Mouse (Mus musculus) c-Kit-negative CD71-positive TER-119-positive erythroid progenitor cells, embryonic 14.5 days (primary cell): ENCODE measurements around the gene Dyrk3.
"Not testable (repeated sequence)": the region's sequence is repeated elsewhere in the genome, so short reads cannot be mapped to it uniquely, and the experiment has no call there.

Experiments
- DNase-seq: peaks from one replicate; pipeline ENCODE4 v3.0.0-alpha.2; 2013; ENCODE audit warnings: low read depth, low spot score

Dyrk3 gene

DNA sequence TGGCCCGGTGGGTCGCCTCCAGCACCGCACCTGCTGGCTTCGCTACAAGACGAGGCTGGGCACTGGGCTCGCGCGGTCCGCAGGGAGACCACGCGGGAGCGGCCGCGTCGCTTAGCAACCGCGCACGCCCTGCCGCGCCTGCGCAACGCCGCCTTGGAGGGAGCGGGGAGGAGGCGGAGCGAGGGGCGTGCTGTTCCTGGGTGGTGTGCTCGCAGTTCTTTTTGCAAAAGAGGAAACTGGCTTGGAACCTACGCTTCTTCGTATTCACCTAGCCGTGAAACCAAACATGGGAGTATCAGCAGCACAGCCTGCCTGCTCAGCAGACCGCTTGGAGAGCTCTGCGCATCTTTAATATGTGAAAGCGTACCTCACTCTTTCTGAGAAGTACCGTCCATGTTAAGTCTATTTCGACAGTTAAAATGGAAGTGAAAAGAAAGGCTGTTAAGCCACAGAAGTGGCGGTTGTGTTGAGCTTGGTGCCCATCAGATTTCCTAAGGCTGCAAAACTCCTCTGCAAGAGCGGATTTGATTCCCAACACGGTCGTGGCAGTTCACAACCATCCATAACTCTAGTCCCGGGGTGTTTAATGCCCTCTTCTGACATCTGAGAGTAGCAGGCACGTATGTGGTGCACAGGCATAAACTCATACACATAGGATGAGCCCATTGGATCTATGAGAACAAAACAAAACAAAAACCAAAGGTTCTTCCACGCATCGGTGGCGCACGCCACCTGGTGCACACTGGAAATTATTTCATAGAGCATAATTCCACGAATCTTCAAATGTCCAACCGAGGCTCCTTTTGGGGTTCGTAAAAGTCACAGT, at the start of gene Dyrk3:
Dyrk3 (minus strand) TSS at position 150 of the 826 bp plus-strand sequence.
- DNase-seq, result peak; percentile 88

DNA sequence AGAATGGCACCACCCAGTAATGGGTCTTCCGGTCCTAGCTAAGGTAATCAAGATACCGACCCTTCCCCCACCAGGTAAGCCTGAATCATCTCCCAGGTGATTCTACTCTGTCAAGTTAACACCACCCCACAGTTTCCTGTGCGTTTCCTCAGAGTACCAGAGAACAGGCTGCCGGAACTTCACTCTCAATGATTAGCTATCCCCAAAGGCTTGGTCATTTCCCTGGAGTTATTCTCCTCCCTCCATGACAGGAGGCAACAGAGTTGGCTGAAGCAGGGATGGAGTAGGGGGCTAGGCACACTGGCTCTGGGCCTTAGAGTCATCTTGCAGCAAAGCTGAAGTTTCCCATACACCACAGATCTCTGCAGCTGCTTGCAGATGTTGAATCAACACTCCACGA, 49.7 kb upstream of the Dyrk3 start:
- no peak for DNase-seq

DNA sequence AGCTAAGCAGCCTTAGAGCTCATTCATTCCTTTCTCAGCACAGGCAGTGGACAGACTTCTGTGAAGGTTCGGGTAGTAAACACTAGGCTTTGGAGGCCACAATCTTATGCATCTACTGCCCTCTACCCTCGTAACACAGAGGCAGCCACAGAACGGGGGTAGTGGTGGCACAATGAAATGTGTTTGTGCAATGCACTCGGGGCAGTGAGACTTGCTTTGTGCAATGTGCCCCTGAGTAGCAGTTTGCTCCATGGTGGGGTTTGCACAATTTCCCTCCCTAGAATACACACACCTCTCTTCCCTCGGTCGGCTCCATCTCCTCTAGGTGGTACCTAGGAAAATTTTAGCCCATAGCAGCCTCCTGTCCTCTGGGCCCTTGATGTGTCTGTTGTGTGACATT, 48.9 kb upstream of the Dyrk3 start:
- DNase-seq, result no peak

DNA sequence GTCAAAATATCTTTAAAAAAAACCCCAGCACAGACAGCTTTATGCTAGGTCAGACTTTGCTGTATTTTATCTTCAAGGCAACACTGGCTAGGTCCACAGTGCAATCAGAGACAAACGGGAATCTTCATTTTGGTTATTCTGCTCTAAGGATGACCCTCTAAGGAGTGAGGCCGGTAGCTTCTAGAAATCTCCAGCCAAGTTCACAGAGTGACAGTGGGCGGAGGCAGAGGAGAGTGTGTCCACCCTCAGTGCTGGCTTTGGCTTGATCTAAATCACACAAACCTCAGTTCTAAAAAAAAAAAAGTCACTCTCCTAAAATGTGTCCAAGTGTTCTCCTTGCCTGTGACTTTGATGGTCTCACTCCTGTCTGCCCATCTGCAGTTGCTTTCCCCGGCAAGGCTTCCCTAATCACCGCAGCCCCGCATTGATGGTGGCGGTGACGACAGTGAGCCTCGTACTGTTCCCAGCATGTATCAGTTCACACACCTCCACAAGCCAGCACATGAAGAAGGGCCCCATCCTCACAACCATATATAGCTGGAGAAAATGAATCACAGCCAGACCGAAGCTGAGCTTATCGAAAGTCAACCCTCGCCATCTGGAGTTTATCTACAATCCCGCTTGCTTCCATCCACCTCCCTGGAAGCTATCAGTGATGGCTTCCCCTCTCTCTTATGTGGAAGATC, 47.8 kb upstream of the Dyrk3 start:
- DNase-seq, result no peak

DNA sequence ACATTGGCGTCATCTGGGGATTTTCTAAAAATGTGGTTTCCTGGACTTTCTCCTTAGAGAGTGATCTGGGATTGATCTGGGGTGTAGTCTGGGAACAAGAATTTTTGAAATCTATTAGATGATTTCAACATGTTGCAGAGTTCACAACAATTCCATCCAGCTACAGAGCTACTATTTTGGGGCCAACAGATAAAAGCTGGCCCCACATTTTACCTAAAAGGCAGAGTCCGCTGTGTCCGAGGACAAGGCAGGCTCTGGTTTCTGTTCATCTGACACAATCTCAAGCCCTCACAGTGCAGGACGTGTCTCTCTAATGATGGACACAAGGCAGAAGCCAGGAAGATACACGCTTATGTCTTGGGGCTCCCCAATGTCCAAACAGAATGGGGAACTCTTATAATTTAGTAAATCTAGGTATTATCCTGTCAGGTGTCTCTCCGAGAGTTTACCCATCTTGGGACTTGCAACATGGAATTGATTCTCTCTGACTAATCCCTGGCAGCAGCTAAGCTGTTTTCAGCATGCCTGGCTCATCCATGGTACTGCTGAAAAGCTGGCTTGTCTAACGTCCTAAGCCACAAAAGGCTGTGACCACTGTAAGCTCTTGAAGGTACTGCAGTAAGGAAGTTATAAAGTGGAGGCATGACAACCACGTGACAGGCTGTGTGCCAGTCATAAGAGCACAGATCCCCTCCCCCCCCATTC, 47.0 kb upstream of the Dyrk3 start:
- no peak for DNase-seq

DNA sequence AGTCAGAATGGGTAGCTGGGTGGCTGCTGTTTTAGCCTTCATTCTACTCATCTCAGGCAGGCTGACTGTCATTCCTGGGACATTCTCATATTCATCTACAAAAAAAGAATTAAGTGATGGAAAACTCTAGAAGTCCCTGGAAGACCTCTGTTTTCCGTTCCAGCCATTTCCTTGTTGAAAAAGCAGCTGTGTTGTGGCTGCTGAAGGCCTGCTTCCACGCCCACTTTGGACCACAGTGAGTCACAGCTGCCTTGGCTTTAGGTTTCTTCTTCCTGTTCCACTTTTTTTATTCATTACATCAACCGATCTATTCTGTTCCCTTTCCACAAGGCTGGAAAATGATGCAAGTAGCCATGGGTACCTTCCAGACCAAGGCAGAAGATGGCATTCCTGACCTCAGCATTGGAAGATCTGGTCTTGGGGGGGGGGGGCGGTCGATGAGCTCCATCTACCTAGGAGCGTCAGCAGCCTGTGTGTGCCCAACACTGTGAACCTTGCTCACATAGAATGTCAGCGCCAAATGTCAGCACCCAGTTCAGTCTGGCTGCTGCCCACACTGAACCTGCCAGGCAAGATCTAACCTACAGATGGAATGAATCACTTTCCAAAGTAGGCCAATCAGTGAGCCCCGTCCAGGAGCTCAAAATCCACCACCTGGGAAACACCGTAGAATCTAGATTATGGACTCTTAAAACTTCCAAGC, 46.3 kb upstream of the Dyrk3 start:
- DNase-seq, result no peak

DNA sequence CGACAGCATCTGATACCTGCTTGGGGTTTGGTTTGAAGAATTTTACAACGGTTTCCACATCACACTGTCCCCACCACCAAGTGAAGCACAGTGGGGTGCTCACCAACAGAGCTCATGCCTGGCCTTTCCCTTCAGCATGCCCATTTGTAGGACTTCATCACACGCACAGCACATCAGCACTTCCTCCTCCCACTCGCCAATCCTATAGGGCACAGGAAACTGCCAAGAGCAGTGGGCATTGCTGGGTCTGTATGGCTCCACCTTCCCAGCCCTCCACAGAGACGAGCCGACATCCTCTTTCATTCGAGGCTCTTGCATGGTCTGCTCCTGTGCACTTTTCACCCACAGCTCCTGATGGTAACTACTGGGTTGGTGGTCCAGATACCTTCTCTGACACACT, 45.1 kb upstream of the Dyrk3 start:
- no peak for DNase-seq

DNA sequence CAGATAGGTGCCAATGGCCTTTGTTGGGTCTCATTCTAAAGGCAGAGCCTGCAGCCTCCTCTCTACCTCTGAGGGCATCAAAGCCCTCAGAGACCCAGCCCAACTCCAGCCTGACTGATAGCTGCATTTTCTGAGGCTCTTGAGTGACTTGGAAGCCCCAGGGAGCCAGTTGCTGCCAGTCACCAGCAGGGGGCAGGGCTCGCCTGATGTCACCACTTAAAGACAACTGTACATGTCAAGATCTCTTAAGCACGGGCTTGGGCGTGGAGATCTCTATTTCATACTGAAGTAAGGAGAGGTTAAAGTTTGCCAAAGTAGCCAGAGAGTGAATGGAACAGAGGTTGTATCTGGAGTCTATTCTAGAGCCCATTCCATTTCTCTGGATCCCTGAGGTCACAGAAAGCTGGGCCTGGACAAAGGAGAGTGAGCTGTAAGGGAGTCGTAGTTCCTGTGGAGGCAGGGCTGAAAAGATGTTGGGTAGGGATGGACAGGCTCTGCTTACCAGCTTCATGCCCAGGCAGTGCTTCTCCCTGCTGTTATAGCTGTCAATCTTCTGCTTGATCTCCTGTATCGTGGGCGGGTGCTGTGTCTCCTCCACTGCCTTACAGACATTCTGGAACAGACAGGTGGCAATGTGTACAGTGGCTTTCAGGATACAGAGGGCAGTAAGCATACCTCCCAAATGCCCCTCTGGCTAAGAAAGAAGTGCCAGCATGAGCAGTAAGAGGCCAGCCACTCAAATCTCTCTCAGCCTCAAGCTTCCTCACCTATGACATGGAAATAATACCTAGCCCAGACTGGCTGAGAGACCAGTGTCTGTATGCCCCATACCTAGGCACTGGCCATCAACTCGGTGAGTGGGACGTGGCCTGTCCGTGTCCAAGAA, 43.7 kb upstream of the Dyrk3 start:
- peak; percentile 32 for DNase-seq

DNA sequence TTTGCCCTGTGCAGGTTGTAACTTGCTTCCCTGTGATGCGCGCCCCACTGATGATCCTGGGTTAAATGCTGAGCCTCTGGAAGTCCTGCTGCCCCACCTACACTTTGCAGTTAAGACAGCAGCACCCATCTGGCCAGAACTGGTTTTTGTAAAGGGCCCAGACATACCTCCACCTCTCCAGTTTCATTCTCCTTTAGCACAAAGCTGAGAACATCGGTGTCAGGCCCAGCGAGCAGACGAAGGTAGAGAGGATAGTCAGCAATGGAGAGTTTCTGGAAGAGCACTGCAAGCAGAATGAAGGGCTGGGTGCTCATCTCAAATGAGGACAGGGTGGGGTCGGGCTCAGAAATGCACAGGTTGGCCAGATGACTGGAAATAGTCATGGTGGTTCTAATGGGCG, 42.2 kb upstream of the Dyrk3 start:
- no peak for DNase-seq

DNA sequence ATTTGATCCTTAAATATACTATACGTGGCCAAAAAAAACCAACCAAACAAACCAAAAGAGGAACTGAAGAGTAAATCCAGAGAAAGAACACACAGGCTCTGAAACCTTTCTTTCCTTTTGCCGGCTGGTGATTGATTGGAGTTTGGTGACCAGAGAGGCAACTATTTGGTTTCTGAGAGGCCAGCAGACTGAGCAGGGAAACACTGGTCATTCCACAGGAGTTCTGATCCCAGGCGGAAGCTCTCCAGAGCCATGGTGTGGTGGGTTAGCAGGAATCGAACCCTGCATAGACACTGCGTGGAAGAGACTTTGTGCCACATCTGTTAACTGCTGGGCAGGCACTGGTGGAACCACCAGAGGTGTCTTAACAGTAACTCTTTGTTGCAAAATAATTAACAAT, 39.9 kb upstream of the Dyrk3 start:
- no peak for DNase-seq

DNA sequence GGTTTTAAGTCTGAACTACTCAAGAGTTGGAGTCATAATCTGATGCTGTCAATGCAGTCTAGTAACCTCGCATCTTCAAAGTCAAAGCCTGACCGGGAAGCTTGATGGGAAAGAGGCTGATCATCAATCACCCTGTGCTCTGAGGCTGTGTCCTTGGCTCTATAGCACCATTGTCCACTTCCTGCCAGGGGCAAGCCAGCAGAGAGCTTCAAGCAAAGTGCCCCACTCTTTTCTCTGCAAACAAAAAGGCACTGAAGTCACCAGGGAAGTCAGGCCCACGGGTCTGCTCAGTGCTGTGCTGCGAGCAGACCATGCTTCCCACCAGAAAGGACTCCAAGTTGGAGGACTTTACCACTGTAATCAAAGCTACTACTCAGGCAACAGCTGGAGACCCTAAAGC, 39.1 kb upstream of the Dyrk3 start:
- no peak for DNase-seq

DNA sequence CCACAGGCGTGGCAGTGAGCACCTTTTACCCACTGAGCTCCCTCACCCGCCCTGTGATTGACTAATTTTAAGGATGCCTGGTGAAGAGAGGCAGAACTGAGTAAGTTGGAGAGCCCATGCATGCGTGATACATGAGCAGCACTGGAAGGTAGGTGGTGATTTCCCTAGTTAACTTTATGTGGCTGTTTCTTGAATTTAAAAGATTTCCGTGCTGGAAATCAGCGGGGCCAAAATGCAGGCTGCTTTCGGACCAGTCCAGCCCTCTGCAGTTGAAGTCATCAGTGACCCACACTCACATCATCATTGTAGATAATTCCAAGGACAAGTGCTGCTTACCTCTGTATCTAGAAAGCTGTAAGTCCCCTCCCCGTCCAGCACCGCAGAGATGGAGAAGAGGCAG, 37.7 kb upstream of the Dyrk3 start:
- no peak for DNase-seq

DNA sequence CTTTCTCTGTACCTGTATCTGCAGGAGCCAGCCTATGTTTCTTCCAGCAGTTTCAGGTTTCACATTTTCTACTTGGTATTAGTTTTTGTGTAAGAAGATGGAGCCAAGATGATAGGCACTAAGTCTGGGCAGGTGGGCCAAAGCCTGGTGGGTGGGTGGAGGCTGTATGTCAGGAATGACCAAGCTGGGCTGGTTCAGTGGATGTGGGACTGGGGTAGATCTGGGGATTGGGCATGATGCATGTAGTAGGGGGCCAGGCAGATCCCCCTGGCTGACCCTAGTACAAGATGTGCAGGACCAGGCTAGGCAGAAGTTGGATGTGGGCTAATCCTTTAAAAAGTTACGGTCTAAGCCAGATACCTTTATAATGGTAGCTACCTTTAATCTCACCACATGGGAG, 37.0 kb upstream of the Dyrk3 start:
- no peak for DNase-seq

DNA sequence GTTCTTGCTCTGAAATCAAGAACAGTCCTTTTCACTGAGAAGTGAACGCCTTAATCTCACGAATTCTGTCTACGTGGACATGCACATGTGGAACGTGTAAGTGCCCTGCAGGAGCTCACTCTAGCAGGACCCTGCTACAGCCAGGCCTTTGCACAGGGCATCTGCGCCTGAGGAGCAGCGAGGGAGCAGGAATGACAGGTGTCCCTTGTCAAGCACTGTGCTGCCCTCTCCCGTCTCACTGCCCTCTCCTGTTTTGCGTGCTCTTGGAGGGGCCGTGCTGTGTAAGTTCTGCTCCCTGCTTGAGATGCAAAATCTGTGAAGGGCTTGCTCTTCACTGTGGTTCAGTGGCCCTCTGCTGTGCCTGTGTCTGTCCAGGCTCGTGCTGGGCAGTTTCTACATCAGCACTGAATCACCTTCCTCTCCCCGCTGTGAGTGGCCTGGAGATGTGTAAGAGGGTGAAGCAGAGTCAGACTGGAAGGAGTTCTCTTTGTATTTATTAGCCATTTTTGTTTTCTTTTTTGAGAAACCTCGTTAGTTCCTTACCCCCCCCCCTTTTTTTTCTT, 36.2 kb upstream of the Dyrk3 start:
- no peak for DNase-seq

DNA sequence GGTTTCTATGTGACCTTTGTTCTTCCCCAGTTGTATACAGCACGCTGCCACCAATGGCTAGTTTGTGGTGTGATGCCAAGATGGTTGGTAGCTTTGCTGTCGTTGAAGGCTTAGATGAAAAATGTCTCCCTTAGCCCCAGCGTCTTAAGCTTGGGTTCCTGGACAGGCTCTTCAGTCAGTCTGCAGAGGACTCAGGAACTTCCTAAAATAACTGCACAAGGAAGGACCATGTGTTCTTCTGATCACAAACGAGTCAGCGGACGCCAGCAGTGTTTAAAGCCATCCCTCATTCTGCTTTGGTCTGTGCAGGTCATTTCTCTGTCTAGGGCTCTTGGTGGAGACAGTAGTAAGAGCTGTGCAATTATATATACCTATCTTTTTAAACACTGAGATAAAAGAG, 35.7 kb upstream of the Dyrk3 start:
- no peak for DNase-seq

DNA sequence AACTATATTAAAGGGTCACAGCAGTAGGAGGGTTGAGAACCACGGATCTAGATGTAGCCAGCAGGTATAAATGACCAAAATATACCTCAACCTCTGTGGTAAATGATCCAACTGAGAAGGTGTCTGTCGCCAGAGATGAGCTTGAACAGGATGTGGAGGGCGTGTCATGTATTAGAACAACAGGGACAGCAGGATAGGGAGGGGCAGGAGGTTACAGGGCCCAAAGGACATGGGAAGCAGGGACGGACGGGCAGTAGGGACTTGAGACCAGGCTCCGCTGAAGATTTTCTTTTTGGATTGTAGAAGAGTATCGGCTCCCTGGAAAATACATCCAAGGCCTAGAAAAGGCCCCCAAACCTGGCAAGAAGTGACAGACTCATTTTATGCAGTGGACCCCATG, 34.9 kb upstream of the Dyrk3 start:
- DNase-seq, result no peak

DNA sequence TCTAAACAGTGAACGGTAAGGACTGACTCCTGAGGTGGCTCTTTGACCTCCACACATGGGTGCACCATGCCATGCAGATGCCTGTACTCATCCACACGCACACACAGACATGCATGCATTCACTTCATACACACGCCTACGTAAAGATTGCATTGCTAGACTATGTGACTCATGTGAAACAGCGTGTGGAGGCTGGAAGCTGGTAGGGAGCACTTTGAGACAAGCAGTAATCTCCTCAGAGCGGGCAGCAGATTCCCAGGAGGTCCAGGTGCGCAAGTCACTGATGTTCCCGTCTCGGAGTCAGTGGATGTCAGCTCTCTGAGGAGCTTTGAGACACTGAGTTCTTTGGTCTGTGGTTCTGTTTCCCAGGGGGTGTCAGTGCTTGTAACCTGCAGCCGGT, 29.5 kb upstream of the Dyrk3 start:
- no peak for DNase-seq

DNA sequence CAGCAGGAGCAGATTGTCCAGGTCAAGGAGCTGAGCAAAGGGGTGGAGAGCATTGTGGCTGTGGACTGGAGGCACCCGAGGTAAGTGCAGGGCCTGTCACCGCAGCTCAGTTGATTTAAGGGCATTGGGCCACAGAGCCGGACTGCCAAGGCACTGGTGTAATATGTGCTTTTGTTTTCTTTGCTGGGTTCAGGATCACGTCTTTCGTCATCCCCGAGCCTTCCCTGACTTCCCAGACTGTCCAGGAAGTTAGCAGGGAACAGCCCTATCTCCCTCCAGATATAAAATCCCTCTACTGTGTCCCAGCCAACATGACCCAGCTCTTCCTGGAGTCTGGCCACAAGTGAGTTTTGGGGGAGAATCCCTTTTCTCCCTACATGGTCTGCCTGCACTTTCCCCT, 26.3 kb upstream of the Dyrk3 start:
- no peak for DNase-seq

DNA sequence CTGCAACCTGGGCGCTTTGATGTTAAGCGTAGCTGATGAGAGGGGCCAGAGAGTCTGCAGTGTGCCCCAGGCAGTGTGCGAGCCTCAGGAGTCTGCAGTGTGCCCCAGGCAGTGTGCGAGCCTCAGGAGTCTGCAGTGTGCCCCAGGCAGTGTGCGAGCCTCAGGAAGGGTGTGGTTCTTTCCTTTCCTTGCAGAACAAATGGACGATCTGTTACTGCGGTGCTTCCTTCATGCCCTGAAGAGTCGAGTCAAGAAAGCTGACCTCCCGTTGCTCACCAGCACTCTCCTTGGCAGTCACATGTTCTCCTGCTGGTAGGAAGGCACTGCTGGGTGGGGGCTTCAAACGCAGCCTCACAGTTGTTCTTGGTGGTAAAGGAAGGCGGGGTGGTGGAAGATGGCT, 23.0 kb upstream of the Dyrk3 start:
- DNase-seq, result no peak

DNA sequence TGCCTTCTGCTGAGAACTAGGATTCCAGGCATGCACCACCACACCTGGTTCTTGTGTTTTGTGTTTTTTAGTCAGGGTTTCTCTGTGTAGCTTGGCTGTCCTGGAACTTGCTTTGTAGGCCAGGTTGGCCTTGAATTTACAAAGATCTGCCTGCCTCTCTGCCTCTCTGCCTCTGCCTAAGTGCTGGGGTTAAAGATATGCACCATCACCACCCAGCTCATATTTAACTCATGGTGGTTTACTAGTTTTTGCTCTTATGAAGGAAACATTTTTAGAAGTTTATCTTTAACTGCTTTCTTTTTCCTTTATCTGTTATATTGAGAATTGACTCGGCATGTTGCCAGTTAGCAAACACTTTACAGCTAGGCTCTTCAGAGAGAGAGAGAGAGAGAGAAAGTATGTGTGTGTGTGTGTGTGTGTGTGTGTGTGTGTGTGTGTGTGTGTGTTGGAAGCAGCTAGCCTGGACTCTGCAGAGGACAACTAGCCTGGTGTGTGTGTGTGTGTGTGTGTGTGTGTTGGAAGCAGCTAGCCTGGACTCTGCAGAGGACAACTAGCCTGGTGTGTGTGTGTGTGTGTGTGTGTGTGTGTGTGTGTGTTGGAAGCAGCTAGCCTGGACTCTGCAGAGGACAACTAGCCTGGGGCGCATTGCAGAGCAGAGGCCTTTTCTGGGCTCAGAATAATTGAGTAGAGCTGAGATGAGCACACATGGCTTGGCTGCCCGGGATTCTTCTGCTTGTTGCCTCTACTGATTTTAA, 21.6 kb upstream of the Dyrk3 start:
- DNase-seq, result not testable (repeated sequence)
